Mouse (Mus musculus): ENCODE measurements around the gene Kcnq5.

Gene Kcnq5

GRCm38 (mm10) chr1:21349341-21349740, 612.4 kb downstream of the Kcnq5 start, which contains the start of gene Khdc1a:
Gene Khdc1a (plus strand): TSS chr1:21349641.
- no peak for DNase-seq (ENCODE audit: low read depth in 2 of 2, low spot score in 2 of 2)

All from CD8-positive naive resting alpha-beta T cell, adult 2 months (primary cell).